Mouse (Mus musculus): ENCODE results near the gene 2010111I01Rik.

The 2010111I01Rik gene

GRCm38 (mm10) chr13:63361755-63362154 is 397.1 kb downstream of the 2010111I01Rik start:
- DNase-seq: no peak

GRCm38 (mm10) chr13:63373460-63374166 is 408.9 kb downstream of the 2010111I01Rik start:
- DNase-seq: no peak
